Mouse (Mus musculus): ENCODE data around the gene Srsf10. TPM values are rescaled to one million over a fixed set of nuclear protein-coding genes. Genes with fewer than 3 reads are reported as not detected.

The Srsf10 gene
- 100 to 1,000 TPM; 172 to 181 TPM for polyA plus RNA-seq (2017; shearing (Covaris generic))

DNA sequence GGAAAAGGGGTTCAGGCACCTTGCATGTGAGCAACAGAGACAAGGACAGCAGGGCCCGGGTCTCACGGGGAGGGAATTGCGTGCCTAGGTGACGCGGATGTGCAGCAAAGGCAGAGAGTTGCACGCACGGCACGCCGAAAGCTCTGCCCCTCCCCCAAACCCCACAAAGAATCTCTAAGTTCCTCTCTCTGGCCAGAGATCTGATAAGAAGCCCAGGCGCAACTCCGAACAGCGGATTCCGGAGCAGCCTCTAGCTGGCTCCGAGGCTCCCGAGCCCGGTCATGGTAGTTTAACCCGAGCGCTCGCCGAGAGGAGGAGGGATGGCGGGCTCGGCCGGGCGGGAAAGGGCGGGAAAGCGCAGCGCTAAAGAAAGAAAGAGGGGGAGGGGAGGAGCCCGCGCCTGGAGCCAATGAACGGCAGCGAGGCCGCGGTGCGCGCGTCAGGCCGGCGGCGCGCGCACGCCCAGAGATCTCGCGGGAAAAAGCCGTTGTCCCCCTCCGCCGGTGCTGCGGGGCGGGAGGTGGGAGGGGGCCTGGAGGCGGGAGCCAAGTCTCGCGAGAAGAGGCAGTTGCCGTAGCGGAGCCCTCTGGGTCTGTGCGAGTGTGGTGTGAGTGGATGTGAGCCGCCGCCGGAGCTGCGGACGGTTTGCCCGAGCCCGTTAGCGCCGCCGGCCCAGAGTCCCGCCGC lies at the start of gene Srsf10:
TSS of gene Srsf10 (plus strand) at position 212 of the 687 bp plus-strand sequence.
- peak; percentile 87 for ATAC-seq

DNA sequence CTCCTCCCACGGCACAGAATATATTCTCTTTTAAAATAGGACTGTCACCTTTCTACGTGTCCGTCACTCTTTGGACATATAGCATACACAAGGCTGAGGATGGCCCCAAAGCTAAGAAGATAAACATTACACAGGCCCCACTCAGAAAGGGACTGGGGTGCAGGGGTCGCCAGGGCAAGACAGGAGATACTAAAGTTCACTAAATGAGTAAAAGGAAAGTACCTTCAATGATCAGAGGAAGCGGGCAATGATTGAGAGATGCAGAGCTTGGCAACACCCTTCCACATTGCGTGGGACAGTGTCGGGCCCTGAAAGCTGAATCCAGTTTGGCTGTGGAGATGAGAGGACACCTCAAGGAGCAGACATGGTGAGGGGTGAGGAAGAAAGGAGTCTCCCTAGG lies 40.7 kb upstream of the Srsf10 start:
- peak; percentile 68 for ATAC-seq

DNA sequence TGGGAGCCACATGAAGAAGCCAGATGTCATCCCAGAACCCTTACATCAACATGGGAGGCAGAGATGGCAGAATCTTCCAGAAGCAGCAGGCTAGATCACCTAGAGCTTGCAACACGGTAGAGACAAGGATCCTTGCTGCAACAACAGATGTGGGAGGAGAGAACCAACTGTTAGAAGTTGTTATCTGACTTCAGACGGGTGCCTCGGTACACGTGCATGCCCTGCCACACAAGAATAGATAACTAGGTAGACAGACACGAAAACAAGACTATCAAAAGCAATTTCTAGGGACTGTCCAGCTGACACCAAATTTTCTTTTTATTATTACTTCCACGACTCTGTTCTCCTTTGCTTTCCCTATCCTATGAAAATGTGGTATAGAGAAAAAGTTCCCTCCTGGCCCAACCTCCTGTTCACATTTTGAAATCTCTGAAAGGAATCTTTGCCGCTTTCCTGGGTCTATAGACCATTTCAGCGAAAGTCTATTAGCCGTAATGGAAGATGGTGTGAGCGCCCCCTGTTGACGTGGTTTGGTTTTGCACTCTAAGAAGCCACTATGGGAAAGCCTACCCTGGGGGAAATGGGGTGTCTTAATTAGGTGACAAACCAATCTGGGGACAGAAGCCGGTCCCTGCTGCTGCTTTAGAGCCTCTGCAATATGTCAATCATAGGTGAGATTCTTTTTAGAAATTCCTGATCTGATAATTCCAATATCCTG lies 38.5 kb upstream of the Srsf10 start:
- ATAC-seq, result no peak

DNA sequence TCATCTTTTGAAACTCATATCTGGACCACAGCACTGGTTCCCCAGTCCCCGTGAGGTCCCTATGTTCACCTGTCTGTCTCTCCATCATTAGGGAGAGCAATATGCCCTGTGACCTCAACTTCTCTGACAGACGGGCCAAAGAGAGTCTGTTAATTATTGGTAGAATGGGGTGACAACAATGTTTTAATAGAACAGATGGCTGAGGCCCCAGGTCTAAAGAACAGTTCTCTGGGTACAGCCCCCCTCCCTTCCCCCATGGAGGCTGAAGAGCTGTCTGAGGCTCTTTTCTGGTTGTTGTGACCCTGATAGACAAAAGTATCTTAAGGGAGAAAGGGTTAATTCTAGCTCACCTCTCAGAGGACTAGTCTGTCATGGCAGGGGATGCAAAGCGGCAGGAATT lies 37.2 kb upstream of the Srsf10 start:
- ATAC-seq, result no peak

DNA sequence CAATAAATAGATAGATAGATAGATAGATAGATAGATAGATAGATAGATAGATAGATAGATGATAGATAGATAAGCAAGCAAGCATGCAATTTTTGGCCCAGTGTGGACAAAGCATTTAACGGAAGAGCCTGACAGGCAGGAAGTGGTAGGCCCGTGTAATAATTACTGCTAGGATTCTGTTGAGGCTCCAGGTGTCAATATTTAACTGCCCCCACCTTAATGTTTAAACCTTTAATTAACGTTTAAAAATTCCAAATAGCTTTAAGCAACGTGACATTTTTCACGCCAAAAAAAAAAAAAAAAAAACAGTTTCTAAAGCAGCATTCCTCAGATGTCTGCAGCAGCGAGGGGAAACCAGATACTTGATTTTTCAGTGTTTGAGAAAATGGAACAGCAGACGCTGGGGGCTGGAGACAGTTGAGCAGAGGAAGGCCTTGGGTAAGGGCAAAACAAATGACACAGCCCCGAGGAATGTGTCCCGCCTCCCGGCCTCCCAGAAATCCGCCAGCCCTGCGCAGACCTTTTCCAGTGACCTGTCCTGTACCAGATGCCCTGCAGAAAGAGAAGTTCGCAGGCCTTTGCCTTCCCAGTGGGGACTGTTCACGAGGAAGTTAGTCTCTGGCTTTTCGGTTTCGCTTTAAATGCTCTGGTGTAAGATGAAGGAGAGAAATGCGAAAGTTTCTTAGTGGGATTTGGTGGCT lies 35.6 kb upstream of the Srsf10 start:
- ATAC-seq, result no peak

DNA sequence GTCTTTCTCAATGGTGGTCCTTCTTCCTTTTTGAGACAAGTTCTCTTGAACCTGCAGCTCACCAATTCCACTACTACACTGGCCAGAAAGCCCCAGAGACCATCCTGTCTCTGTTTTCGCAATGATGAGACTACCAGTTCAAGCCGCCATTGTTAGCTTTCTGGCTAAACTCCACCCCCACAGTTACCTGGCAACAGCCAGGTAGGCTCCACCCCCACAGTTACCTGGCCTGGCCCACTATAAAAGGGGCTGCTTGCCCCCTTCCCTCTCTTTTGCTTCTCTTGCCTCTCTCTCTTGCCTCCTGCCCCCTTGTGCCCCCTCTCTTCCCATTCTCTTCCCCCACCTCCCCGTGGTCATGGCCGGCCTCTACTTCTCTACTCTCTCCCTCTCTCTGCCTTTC lies 33.8 kb upstream of the Srsf10 start:
- ATAC-seq, result no peak

DNA sequence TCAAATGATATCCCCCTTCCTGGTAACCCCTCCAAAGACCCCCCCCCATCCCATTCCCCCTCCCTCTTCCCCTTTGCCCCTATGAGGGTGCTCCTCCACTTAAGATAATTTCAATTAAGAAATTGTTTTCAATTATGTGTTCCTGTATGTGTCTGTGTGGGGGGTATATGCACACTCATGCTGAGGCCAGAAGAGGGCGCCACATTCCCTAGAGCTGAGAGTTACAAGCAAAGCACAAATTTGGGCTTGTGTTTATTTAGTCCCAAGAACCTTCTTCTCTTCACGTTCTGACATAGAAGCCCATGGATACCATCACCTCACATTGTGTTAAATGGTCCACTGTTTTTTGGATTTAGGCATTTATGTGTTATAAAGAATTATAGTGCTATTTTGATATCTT lies 32.2 kb upstream of the Srsf10 start:
- ATAC-seq, result no peak

DNA sequence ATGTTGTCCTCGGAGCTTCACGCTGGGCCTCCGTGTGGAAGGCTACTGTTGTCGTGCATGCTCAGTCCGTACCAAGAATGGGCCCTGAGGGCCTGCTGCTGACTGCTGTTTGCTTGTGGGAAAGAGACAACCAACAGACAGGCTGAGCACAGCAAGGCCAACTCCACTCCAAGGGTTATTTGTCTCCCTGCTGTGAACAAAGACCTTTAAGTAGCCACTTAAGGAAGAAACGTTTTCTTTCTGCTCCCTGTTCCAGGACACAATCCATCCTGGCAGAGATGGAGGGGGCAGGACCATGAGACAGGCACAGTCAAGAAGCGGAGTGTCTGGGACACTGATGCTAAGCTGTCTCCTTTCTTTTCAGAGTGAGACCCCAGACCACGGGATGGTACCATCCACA lies 31.3 kb upstream of the Srsf10 start:
- no peak for ATAC-seq

DNA sequence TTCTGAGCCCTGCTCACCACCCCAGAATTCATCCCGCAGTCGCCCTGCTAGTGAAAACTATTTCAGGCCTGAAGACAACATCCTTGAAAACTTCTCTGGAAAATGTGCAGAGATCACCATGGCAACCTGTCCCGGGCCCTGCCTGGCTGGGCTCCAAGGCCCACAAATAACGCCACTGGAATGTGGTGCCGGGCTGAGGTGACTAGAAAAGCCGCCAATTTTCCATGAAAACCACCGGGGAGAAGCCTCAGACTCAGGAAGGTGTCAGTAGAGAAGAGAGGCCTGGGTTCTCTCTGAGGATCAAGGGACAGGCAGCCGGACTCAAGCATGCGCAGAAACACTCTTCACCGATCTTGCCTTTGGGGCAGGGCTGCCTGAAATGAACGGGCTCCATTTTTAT lies 27.1 kb upstream of the Srsf10 start:
- ATAC-seq, result no peak

DNA sequence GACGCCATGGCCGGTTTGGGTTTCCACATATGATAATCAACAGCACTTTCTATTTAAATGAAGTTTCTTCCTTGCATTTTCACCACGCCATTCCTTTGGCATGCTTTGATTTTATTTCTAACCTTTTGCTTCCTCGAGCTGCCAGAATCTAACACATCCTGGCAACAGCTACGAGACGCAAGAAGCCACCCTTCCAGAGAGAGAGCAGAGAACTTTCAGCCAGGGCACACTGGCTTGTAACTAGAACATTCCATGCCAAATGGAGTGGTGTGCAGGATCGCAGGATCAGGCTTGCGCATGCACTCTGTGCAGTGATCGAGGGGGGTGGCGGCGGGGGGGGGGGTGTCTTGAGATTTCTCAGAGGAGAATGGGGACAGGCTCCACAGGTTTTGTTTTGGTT lies 23.5 kb upstream of the Srsf10 start:
- no peak for ATAC-seq

DNA sequence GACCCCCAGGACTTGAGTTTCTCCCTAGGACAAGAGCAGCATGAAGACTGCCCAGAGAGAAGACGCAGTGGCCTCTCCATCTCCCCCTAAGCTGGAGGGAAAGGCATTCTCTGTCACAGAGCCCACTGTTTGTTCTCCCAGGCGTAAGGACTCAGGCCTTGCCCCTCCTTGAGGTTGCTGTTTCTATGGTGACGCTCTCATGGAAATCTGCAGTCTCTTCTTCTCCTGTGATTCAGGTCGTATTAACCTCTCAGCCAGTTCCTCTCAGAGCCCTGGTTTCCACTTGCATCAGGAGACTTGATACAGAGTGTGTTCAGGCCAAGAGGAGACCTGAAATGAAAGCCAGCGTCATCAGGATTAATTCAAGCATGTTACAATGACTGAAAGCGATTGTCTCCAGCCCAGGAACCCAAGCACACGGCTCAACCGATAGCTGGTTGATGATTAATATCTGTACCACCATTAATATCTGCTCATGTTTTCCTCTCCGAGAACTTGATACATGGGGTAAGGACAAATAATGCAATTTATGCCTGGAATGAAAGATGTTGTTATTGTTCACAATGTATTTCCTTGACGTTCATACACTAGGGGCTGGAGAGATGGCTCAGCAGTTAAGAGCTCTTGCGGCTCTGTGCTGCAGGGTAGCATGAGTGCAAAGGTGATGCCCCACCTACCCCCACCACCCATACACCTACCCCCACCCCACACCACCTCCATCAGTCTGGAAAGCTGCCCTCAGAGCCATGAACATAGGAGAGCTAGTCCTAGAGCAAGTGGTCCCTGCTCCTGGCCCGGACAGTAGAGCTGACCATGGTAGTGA lies 22.0 kb upstream of the Srsf10 start:
- no peak for ATAC-seq

DNA sequence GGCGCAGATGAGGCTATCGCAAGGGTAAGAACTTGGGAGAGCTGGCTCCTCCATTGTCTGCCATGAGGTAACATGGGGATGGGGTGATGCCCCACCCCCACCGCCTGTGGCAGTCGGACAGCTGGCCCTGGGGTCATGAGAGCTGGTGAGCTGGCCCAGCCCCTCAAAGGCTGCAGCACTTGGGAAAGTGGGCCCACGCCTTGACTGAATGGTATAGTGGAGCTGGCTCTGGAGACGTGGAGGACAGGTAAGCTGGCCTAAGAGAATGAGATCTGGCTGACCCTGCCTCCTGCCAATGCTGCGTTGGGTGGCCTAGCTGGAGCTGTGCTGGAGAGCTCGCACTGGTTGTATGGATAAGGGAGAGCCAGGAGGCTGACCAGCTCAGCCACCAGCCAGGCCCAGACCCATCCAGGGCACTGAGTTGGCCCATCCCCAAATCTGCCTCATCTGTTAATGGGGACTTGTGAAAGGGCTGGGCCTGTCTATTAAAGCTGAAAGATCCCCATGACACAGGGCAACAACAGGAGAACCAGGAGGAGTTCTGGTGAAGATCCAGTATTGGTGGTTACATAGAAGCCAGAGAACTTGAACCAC lies 21.3 kb upstream of the Srsf10 start:
- ATAC-seq, result no peak

DNA sequence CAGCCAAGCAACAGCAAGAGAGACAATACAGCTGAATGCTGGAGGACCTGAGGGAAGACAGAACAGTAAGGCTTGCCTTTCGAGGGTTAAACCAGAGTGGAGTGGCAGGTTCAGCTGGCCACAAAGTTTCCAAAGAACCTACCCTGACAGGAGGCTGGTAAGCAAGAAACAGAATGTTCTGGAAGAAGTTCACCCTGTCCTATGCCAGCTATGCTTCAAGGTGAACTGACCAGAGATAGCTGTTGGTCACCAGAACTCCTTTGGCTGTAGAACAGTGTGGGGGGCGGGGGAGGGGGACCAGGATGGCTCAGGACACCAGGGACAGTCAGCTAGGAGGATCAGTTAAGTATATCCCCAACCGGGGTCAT lies 16.6 kb upstream of the Srsf10 start:
- no peak for ATAC-seq

DNA sequence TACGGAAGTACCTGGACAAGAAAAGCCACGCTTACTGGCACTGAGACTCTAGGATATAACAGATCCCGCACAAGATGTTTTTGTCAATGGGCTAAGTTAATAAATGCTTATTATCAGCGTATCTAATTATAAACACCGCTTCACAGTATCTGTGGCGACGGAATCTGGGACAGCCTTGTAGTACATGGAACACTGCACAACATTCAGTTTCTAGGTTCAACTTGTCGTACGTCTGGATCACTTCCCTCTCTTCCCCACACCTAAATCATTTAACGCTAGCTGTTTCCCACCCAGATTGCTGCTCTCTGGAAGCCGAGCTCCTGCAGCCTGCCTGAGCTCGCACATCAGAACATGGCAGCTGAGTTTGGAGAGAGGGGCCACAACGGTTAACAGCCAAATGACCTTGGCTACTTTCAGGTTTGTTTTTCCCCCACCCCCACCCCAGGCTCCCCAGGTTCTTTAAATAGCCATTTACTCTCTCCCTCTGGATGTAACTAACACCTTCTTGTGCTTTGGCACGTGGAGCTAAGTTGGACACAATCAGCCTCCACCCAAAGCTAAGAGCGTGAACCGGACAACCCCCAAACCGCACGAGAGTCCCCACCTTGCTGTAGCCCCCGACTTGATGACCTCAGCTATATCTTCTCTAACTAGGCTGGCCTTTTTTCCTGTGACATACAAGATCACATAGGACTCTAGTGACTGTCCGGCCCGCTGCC lies 16.1 kb upstream of the Srsf10 start:
- no peak for ATAC-seq

DNA sequence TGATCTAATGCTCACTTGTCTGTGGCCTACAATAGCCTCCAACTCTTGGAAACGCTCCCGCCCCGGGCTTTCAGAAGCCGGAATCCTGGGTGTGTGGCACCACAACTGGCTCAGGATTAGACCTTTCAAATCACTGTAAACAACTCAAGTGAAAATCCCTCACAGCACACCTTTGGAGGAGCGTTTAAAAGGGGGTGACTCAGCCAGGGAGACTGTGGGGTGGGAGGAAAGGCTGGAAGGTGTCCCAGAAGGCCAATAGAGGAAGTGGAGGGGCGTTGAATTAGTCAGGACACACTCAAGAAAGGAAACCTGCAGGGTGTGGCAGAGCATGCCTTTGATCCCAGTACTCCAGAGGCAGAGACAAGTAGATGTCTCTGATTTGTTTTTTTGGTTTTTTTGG lies 11.1 kb upstream of the Srsf10 start:
- no peak for ATAC-seq

DNA sequence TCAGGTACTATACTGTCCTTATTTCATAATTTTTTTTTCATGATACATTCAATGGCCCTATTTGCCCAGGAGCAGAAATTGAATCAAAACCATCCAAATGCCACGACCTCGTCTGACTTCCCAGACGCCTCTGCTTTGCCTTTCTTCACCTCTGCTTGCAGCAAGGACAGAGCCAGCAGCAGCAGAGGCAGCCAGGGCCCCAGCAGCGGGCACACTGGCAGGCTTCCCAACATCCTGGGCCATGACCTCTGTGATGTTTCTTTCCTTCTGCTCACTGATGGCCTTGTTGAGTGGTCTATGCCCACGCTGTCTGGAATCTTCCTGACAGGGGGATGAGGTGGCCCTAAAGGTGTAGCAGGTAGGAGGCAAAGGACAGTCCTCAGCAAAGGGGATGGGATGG lies 8.0 kb upstream of the Srsf10 start:
- ATAC-seq, result no peak

DNA sequence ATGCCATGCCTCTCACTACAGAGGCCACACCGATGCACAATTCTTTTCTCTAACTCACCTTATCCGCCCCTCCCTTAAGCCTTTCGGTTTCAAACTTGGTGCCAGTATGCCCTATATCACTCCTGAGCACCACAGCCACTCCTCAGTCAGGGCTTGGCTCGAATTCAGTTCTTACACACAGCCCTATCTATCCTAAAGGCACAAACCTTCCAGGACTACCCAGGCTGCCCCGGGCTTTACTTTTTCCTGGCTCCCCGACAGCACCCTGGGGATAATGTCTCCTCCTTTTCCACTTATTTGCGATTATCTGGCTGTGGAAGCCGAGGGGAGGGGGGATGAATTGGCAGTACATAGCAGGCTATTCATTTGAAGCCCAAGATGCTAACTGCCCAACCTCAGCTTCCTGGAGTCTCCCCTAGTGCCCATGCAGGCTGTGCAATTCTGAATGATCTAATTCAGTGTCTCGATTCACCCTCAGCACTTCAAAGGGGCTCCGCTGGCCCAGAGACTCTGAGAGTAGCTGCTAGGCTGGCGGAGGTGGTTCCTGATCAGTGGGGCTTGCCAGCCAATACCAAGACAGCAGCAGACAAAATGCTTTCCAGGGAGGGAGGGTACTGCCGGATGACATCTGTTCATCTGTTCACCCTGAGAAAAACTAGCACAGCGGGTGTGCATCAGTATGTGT lies 5.0 kb upstream of the Srsf10 start:
- no peak for ATAC-seq

DNA sequence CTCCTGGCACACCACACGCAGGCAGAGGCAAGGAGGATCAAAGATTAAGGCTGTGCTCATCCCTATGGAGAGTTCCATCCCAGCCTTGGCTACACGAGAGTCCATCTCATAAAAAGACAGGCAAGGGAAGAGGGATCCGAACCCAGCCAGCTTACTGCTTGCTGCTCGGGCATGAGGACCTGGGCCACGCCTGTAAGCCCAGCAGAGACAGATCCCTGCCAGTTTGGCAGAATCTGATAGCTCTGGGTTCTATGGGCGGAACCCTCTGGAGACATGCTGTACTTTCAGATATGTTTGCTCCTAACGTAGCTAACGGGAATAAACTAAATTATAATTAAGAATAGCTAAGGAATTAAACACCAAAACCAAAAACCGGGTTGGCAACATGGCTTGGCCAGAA lies 3.6 kb upstream of the Srsf10 start:
- ATAC-seq, result no peak

DNA sequence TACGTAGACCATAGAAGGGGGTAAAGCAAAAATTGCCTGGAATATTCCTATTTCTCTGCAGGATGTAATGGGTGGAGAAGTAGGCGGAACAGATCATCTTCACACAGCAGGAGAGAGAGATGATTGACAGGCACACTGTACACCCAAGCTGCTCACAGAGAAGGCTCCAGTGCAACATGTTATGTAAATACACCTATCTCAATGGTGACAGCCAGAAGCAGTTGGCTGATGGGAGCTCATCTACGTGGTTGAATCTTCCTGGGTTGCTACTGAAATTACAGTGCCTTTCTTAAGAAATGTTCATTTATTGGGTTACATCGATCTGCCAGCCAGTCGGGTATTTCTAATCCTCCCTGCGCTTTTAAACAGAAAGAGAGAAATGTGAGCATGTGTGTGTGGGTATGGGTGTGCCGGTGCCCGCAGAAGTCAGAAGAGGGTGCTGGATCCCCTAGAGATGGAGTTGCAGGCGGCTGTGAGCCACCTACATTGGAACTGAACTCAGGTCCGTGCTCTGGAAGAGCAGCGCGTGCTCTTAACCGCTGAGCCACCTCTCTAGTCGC lies 1.5 kb upstream of the Srsf10 start:
- no peak for ATAC-seq

DNA sequence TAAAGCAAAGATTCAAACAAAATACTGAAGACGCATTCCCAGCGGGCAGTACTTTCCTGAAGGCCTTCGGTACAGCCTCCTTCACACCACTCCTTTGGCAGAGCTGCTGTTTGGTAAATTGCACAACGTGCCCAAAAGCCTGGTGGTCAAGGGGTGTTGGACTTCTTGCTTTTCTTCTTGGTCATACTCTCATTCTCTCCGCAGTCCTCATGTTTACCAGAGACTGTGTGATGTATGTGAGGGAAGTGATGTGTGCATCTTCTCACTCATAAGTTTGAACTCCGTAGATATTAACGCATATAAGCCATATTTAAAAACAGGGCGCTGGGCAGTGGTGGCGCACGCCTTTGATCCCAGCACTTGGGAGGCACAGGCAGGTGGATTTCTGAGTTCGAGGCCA lies 917 bp upstream of the Srsf10 start:
- ATAC-seq, result no peak

DNA sequence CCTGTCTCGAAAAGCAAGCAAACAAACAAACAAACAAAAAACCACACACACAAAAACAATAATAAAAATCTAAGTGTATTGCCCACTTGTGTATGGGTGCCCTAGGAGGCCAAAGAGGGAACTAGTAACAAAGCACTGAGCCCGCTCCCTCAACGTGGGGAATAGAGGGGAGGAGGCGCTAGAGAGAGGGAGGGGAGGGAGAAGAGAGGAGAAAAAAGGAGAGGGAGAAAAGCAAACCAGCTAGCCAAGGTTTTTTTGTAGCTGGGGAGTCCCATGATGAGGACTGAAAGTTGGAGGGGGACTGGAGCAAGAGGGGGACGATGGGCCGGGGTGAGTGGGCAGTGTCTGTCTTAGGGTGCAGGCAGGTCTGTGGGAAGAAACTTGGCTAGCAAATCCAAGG lies 467 bp upstream of the Srsf10 start:
- no peak for ATAC-seq

Measured in activated CD4-positive, CD25-positive, alpha-beta regulatory T cell, adult 4 months (primary cell).